Mouse (Mus musculus) myocyte (in vitro differentiated cells): ENCODE data around the gene Fam189a1.

Experiments used
- MYOD1 ChIP-seq, 3 experiments: IDR thresholded peaks; one replicate each; pipeline ENCODE4 v1.6.1; 2011; ENCODE audit warnings: control low read depth in 2 of 3, low read depth in 2 of 3, mild to moderate bottlenecking in 2 of 3, moderate library complexity in 1 of 3; ENCODE audit not compliant: insufficient read length in 2 of 3, control insufficient read depth in 1 of 3
- POLR2A ChIP-seq: IDR thresholded peaks from one replicate; pipeline ENCODE4 v1.6.1; 2011; ENCODE audit warnings: low read depth, mild to moderate bottlenecking, control low read depth, moderate library complexity; ENCODE audit not compliant: insufficient read length
- USF1 ChIP-seq: IDR thresholded peaks from one replicate; pipeline ENCODE4 v1.6.1; 2011; ENCODE audit warnings: low read depth, mild to moderate bottlenecking, control low read depth, moderate library complexity

- TF ChIP-seq POLR2A (no peak), USF1 (no peak), MYOD1 (IDR thresholded peaks at IDR 0.05; ENCODE audit: control insufficient read depth in 1 of 3, insufficient read length in 2 of 3, low read depth in 2 of 3) (no peak)
Observed at GRCm38 (mm10) chr7:65206021-65206420, 49.7 kb upstream of the Fam189a1 start.
